Mouse (Mus musculus) naive thymus-derived CD4-positive, alpha-beta T cell, adult 2 months (primary cell): ENCODE measurements around the gene Antxr2.

ENCODE experiments used
- DNase-seq: peaks from one replicate; pipeline ENCODE4 v3.0.0-alpha.2; 2011; ENCODE audit warnings: low read depth

Antxr2 gene

DNA sequence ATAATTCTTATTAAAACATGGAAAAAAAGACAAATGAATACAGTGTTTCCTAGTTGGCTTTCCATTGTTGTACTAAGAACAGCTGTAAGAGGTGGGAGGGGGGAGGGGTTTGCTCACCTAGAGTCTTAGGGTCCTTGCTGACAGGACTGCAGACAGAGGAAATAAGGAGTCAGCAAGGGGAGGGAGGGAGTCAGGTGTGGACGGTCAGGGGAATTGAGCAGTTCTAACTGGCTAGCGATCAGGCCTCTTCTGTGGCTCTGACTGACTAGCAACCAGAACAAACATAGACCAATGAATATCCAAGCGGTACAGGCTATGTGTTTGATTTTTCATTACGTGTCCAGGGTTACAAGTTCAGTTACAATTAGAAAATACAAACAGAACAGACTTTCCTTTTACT, 35.0 kb downstream of the Antxr2 start:
- DNase-seq, result no peak

- DNase-seq, result no peak
Observed at GRCm38 (mm10) chr5:97986656-97987294, 44.1 kb downstream of the Antxr2 start.

DNA sequence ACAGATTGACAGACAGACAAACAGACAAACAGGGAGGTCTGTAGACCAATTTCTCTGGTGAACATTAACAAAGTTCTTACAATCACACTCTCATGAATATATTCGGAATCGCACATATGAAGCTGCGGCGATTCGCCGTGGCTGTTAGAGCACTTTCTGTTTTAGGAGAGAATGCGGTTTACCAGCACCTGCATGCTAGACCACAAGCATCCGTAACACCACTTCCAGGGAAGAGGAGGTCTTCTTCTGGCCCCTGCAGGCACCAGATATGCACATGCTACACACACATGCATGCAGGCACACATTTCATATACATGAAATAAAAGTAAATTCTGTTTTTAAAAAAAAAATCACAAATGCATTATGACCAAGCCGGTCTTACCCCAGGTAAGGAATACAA, 47.5 kb downstream of the Antxr2 start:
- DNase-seq, result peak; percentile 75

- DNase-seq, result no peak
Observed at GRCm38 (mm10) chr5:97980472-97980871, 50.4 kb downstream of the Antxr2 start.

DNA sequence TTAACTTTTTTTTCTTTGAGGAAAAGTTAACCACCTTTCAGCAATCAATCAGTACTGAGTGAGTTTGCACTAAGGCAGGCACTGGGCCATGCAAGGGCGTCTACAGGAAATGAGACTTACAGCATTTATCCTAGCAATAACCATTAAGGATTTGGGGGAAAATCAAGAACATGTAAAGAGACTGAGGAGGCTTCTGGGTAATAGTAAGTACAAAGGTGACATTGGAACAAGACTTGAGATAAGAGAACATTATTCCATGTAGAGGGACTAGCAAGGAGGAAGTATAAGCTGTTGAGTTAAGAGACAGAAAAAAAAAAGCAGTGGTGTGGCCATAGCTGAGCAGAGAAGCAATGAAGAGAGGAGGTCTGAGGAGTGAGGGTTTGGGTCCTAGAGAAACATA, 57.5 kb downstream of the Antxr2 start:
- DNase-seq, result no peak

DNA sequence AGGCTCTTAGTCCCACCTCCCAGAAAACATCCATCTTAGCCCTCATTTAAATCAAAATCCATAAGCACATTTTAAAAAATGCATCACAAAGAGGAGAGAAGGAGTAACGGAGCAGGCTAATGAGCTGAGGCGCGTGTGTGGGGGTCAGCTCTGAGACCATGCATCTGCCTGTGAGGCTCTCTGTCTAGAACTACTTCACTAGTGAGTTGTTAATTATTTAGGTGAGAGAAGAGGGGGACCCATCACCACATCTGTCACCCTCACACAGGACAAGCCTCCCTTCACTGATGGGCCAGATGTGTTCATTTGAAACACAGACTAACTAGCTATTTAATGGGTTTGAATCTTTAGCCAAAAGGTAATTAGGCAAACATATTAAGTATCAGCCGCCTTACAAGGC, 58.8 kb downstream of the Antxr2 start:
- no peak for DNase-seq

- no peak for DNase-seq
Observed at GRCm38 (mm10) chr5:97971236-97971635, 59.6 kb downstream of the Antxr2 start.

- no peak for DNase-seq
Observed at GRCm38 (mm10) chr5:97967044-97967443, 63.8 kb downstream of the Antxr2 start.

DNA sequence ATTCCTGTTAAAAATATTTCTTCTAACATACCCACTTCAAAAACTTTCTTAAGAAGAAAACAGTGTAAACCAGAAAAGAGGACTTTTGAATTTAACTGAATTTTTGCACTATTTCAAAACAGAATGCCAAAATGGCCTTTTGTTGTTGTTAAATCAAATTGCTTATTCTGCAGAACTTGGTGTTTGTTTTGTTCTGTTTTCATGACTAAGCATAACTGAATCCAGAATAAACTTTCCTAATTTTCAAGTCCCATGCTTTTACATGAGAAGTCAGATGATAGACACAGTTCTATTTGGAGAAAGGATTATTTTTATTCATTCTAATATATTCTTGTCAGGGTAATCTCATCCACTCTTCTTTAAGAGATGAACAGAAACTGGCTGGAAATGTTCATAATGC, 64.7 kb downstream of the Antxr2 start:
- DNase-seq, result no peak

GRCm38 (mm10) chr5:97964444-97964843, 66.4 kb downstream of the Antxr2 start:
- no peak for DNase-seq

- DNase-seq, result no peak
Observed at GRCm38 (mm10) chr5:97962512-97962911, 68.3 kb downstream of the Antxr2 start.

DNA sequence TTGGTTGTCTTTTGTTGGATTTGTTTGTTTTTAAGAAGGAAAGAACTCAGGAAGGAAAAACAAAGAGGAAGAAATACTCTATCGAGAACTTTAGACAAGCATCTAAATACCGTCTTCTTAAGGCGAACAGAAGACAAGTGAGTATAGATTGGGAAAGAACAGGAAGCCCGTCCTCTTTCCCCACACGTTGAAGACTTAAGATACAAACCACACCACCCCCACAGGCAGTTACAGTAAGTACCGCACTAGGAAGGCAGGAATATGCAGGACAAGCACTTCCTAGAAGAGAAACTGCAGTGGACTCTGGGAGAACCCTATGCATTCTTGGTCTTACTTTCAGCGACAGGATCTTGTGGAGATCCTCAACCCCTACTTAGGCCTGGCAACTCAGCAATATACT, 69.1 kb downstream of the Antxr2 start:
- DNase-seq, result no peak

GRCm38 (mm10) chr5:97959651-97960050, 71.2 kb downstream of the Antxr2 start:
- DNase-seq, result no peak

DNA sequence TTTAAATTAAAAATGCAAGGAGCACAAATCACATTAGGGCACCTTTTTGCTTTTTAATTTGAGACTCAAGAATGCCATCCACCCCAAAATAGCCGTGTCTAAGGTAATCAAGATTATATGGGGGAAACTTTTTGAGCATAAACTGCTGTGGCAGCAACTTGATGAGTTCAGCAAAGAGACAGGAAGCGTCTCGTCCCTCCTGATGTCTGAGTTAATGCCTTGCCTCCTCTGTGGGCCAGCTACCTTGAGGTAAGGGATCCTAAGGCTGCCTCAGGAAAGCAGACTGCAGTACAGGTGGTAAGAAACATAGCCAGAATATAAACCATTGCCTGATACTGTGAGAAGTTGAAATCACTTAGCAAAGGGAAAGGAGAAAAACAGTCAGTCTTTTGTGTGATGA, 71.8 kb downstream of the Antxr2 start:
- no peak for DNase-seq

- no peak for DNase-seq
Observed at GRCm38 (mm10) chr5:97957501-97957900, 73.3 kb downstream of the Antxr2 start.

- DNase-seq, result no peak
Observed at GRCm38 (mm10) chr5:97954193-97954772, 76.6 kb downstream of the Antxr2 start.

GRCm38 (mm10) chr5:97953241-97953920, 77.5 kb downstream of the Antxr2 start:
- DNase-seq, result no peak

DNA sequence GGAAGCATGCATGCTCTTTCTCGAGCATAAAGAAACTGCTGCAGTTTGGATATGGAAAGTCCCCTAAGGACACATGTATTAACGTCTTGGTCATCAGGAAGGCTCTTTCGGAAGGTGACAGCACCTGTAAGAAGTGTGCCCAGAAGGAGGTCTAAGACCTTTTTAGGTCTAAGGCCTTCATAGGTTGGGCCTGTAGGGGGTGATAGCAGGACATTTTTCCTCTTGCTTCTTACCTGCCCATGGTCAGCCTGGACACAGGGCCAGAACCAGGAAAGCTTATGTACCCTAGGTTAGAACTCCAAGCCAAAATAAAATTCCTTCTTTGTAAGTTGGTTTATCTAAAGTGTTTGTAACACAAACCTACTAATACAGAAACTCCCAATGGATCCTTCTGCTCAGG, 83.6 kb downstream of the Antxr2 start:
- no peak for DNase-seq

DNA sequence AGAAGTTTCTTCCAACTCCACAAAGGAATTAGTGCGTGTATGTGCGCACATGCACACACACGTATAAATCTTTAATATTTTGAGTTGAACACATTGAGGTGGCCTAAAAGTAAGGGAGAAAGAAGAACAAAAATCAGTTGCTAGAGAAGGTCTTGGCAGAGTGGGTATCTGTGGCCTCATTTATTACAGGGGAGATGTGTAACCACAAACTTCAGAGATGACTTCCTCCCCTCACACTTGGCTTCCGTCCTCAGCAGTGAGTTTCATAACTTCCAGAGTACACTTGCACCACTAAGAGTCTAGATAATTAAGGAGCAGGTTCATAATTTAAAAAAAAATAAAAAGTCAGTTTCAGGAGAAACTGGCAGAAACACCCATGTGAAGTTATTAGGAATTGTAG, 84.6 kb downstream of the Antxr2 start:
- peak; percentile 33 for DNase-seq

DNA sequence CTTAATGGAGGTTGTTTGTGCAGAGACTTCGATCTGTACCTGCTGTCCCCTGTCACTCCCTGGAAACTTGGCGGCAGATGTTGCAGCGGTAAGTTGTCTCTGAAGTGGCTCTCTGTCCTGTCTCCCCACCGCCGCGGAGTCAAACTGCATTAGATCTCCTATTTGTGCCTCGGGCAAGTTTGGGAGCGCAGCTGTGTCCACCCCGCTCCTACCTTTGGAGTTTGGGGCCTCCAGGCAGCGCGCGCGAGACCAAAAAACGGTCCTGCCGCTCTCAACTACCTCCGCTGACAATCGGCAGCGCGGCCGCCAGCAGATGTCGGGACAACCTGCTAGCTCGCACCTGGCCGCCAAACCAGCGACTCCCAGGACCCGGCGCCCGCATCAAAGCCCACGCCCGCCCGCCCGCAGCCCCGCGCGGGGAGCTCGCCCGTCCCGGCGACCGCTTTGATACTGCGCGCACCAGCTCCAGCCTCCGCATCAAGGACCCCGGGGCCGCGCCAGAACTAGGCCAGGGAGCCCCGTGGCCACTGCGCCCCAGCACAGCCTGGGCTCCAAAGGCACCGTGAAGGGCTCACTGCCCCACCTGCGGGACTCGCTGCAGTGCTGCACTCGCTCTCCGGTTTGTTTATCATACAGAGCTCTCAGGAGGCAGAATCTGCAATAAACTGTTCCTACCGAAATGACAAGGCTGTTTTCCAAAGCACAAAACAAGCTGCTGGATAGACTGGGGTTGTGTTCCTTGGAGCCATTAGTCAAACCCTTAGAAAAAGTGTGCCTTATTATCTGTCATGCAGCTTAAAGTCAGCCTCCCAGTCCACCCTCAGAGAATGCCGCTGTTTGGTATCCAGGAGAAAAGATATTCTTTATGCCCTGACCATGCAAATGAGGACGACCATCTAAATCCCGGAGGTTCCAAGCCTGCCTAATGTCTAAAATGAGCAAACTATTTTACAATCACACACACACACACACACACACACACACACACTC, 95.4 kb downstream of the Antxr2 start:
- no peak for DNase-seq

- DNase-seq, result no peak
Observed at GRCm38 (mm10) chr5:97917654-97918053, 113.2 kb downstream of the Antxr2 start.

DNA sequence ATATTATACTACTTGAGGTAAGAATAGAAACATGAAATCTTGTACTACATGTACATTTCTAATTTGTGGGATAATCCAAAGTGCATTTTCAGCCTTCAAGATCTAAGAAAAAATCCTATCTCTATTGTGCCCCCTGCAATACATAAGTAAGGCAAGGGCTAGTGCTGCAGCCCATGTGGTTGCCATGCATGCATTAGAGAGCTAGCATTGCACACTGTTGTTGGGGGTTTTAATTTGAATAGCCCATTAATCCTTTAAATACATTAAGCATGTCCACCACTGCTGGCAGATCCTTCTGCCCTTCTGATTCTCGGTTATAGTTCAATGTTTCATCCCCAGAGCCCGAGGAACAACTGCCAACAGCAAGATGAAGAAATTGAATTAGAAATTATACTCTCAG, 116.0 kb downstream of the Antxr2 start:
- DNase-seq, result no peak
